Mouse (Mus musculus) retina, postnatal 7 days (tissue): ENCODE measurements around the gene Elovl1.
A peak's percentile ranks its signal among the peaks of the same experiment; 100 is the strongest.

Experiments used
- DNase-seq: peaks from one replicate; pipeline ENCODE4 v3.0.0-alpha.2; 2012; ENCODE audit warnings: low read depth, low spot score

Gene Elovl1

DNA sequence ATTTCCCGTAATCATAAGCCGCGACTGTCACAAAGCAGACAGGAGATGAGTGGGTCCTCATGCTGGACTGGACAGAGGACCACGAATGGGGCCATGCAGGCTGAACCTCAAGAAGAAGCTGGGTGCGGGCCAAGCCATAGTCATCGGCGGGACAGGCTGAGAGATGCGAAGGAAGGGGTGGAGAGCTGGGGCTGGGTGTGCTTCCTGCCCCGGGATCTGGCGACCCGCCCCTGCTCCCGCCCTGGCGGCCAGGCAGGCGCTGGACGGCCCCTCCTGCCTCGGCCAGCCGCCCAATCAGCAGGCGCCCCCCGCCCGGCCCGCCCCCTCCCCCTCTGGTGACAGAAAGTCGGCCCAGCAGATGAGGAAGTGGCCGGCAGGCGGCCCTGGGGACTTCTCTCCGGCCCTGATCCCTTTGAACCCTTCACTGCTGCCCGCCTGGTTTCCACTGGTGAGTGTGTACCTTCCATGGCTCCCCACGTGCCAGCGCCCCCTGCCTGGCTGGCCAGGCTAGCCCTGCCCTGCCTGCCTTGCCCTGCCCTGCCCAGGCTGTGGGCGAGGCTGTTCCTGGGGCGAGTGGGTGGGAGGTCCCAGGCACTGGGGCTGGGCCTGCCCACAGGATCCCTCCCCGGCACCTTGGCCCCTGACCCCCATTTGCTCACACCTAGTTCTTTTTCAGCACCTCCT is at the start of gene Elovl1:
Gene Elovl1 (plus strand): TSS at position 326 of the 684 bp plus-strand sequence.
- peak; percentile 66 for DNase-seq

DNA sequence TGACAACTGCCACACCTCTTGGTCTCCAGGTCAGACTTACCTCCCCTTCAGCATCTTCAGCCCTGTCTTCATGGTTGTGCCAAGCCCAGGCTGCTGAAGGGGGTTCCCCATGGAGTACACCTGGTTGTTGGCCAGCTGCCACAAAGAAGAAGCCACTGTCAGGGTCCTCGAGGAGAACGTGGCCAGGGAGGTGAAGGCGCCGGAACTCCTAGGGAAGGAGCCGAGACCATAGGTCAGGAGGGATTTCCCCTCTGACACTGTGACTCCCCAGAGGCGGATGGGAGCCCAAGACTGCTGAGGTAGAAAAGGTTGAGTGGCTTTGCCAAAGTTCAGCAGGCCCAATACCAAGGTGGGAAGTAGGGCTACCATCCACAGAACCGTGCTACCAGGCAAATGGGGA is 44.6 kb upstream of the Elovl1 start:
- no peak for DNase-seq

GRCm38 (mm10) chr4:118387316-118387715 is 40.6 kb upstream of the Elovl1 start:
- DNase-seq: no peak

DNA sequence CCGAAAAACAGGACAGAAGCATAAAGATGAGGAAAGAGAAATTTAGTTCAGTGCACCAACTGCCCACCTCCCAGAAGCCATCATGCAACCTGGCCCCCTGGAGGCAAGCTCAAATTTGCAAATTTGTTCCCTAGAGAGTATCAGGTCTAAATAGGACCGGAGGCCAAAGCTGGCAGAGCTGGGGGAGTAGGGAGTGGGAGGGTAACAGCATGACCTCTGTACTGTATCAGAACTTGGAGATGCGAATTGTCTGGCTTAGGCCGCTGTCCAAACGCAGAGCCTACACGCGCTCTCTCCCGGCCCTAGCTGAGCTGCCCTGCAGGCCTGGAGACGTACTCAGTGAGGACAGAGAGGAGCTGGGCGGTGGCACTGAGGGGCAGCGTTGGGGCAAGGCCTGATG is 37.7 kb upstream of the Elovl1 start:
- no peak for DNase-seq

DNA sequence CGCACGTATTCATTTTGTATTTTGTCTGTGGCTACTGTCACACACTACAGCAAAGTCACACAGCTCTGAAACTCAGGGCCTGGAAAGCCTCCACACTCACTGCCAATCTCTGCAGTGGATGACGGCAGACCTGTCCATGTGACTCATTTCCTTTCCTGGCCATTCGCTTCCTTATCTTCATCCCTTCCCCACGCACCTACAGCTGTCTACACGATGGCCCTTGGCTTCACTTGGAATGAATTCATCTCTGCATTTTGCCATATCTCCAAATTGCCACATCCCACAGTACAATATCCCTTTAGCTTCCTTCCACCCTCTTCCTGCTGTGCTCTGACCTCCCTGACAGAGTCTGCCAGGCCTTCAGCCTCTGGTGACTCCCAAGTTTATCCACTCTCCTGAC is 33.4 kb upstream of the Elovl1 start:
- DNase-seq: no peak

DNA sequence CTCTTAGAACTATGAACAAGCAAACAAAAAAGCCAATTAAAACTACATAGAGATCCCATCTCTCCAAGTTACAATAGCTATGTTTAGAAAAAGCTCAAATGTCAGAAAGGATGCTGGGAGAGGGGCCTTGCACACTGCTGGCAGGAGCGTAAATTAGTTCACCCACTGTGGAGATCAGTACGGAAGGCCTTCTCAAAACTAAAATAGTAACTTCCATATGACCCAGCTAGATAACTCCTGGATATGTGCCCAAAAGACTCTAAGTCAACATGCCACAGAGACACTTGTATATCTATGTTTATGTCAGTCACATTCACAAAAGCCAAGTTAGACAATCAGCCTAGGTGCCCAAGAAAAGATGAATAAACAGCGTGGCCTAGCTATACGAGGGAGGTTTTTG is 32.6 kb upstream of the Elovl1 start:
- no peak for DNase-seq

GRCm38 (mm10) chr4:118396433-118396832 is 31.5 kb upstream of the Elovl1 start:
- no peak for DNase-seq

GRCm38 (mm10) chr4:118398400-118398799 is 29.5 kb upstream of the Elovl1 start:
- DNase-seq: no peak

- no peak for DNase-seq
Observed at GRCm38 (mm10) chr4:118401421-118401820, 26.5 kb upstream of the Elovl1 start.

DNA sequence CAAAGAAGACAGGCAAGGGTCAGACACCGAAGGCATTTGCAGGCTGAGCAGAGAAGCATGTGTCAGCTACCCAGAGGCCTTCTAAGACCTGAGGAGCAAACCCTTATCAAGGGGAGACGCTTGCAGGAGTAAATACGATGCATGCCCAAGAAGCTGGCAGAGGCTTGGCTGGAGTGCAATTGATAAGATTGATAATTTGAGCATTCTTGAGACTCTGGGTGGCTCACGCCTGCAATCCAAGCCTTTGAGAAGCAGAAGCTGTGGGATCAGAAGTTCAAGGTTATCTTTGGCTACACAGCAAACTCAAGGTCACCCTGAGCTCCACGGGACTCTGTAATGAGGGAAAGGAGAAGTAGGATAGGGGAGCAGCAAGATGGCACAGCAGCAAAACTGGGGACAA is 26.0 kb upstream of the Elovl1 start:
- DNase-seq: no peak

- no peak for DNase-seq
Observed at GRCm38 (mm10) chr4:118402701-118403100, 25.2 kb upstream of the Elovl1 start.

DNA sequence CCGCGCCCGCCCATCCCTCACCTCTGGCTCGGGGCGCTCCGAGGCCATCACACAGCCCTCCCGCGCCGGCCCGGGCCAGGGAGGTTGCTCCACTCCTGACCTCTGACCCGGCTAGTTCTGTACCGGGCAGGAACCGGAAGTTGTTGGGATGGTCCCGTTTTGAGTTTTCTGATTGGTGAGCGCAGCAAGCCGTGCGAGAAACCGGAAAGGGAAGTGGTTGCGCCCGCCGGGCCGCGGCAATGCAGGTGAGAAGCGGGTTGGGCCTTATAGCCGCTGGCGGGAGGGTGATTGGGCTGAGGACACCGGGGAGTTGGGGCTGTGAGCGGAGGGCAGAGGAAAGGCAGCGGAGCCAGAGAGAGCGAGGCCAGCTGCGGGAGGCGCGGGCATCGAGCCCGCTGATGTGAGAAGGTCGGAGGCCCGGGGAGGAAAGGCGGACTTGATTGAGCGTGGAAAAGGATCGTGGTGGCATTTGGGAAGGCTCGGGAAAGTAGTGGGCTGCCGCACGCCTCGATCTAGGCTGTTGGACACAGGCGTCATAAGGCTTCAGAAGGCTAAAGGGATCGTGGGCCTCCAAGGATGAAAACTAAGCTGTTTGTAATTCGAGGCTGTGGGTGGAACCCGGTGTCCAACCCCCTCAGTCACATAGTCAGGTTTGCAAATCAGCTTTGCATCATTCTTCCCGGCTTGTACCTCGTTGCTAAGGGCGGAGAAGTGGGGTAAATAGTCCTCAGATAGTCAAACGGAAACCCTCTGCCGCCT is 18.6 kb upstream of the Elovl1 start, which contains the start of the genes Szt2 and Med8:
Gene Szt2 (minus strand): TSS at position 132 of the 759 bp plus-strand sequence.
Gene Med8 (plus strand): TSS at position 196 of the 759 bp plus-strand sequence.
- peak; percentile 84 for DNase-seq

DNA sequence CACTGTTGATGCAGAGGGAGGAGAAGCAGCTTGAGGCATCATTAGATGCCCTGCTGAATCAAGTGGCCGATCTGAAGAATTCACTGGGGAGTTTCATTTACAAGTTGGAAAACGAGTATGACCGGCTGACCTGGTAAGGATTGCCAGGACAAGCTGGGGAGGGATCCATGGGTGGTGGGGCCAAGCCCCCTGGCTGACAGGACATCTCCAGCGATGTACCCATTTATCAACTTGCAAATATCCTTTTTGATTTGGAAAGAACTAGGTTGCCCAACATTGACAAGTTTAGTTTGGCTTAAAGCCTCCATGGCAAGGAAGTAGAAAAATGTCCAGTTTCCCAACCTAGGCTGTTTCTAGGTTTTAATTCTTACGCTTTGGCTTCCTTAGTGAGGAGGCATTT is 17.0 kb upstream of the Elovl1 start:
- DNase-seq: no peak

GRCm38 (mm10) chr4:118413553-118413952 is 14.3 kb upstream of the Elovl1 start:
- DNase-seq: no peak

- no peak for DNase-seq
Observed at GRCm38 (mm10) chr4:118415779-118416178, 12.1 kb upstream of the Elovl1 start.

GRCm38 (mm10) chr4:118416329-118416728 is 11.6 kb upstream of the Elovl1 start:
- DNase-seq: no peak

DNA sequence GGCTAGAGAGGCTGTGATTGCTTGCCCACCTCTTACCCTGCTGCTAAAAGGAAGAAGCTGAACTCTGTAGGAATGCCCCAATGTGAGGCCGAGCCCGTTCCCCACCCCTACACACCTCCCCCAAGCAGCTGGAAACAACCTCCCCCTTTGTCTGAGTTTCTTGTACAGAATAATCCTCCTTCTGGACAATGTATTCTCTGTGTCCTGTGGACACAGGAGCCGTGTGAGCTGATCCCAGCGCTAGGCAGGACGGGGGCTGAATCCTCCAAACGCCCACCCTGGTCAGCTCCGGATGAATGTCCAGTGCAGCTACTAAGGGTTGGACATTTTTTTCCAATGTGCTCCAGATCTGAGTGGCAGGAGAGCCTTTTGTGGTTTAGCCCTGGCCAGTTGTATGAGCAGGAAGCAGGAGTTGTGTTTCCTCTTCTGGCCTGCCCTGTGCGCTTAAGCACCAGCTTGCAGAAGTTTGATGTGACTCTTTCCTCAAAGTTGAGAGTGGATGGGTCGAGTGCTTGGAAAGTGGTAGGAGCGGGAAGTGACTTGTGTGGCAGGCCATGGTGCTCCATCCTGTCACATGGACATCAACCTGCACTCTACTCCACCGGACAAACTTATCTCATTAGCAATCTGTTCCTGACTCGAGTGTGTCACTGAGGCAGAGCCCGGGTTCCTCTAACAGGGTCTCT is 10.6 kb upstream of the Elovl1 start:
- DNase-seq: no peak

- DNase-seq: no peak
Observed at GRCm38 (mm10) chr4:118421384-118421783, 6.5 kb upstream of the Elovl1 start.

GRCm38 (mm10) chr4:118424541-118425160 is 3.2 kb upstream of the Elovl1 start:
- no peak for DNase-seq

DNA sequence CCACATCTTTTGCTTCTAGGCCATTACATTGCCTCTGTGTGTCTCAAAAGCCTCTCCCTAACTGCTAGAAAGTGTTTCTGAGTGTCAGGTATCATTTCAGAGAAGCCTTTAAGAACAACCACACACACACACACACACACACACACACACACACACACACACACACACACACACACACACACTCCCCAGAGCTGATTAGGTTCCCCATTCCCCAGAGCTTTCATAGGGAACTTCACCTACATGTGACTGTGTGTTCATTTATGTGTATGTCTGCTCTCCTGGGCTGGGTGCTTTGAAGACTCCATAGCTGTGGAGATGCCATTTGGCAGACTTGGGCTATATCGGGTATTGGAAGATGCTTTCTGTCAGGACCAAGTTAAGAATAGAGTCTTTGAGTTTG is 2.5 kb upstream of the Elovl1 start:
- DNase-seq: no peak

DNA sequence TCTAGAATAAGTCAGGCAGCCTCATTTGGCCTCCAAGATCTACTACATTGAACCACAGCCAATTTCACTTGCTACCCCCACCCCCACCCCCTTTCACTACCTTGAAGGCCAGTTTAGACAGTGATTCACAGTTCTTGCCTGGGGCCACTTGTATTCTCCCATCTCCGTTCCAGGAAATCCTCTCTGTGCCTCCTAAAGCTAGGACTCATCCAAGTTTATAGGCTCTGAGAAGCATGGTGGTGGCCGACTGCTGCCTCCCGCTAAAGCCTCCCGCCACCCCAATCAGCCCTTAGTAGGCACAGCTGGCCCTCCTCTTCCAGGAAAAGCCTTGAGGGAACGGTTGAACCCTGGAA is 502 bp upstream of the Elovl1 start:
- DNase-seq: no peak
